Mouse (Mus musculus) lung, adult 2 months (tissue): ENCODE data around the gene Inhbe.

Experiments used
- CTCF ChIP-seq: fragments of 200-500 bp; IDR thresholded peaks from 2 replicates; pipeline ENCODE4 v1.5.1; 2011; ENCODE audit warnings: mild to moderate bottlenecking, low read length, control low read depth; ENCODE audit not compliant: insufficient read depth
- POLR2A ChIP-seq: fragments of 200-500 bp; IDR thresholded peaks from 2 replicates; pipeline ENCODE4 v1.6.1; 2011; ENCODE audit warnings: low read depth, mild to moderate bottlenecking, control low read depth, low read length, borderline replicate concordance; ENCODE audit errors: extremely low read depth

- TF ChIP-seq CTCF (no peak), POLR2A (no peak)
Measured at GRCm38 (mm10) chr10:127303136-127303535, 51.1 kb downstream of the Inhbe start.
